Mouse (Mus musculus) limb, embryonic 14.5 days (tissue): Measurements from ENCODE around the gene Wdr11. TPM values are rescaled to one million over a fixed set of nuclear protein-coding genes. Genes with fewer than 3 reads are reported as not detected.

Source experiments
- ATAC-seq: fragments of 200-750 bp; cut with Nextera tagmentation; 2 replicates; pipeline ENCODE4 v1.8.0; 2017; ENCODE audit warnings: low read depth, moderate number of reproducible peaks, moderate TSS enrichment; ENCODE audit not compliant: low FRiP score
- DNase-seq: peaks from one replicate; pipeline ENCODE4 v3.0.0-alpha.2; 2015; ENCODE audit warnings: low spot score
- H3K27ac ChIP-seq: fragments of 300-500 bp; sonication (generic); replicated peaks from 2 replicates; pipeline ENCODE4 v1.5.1; 2014; ENCODE audit warnings: low read depth, mild to moderate bottlenecking, low read length, moderate library complexity, mixed read lengths
- H3K27me3 ChIP-seq: fragments of 300-500 bp; sonication (generic); 2 replicates; pipeline ENCODE4 v1.6.1; 2014; ENCODE audit warnings: low read length, mixed read lengths; ENCODE audit not compliant: control insufficient read depth, insufficient read depth
- H3K36me3 ChIP-seq: fragments of 300-500 bp; sonication (generic); 2 replicates; pipeline ENCODE4 v1.6.1; 2014; ENCODE audit warnings: mild to moderate bottlenecking, low read length, moderate library complexity, mixed read lengths; ENCODE audit not compliant: control insufficient read depth, insufficient read depth
- H3K4me1 ChIP-seq: fragments of 300-500 bp; sonication (generic); 2 replicates; pipeline ENCODE4 v1.6.1; 2014; ENCODE audit warnings: antibody characterized with exemption, low read length, mixed read lengths; ENCODE audit not compliant: control insufficient read depth, insufficient read depth
- H3K4me2 ChIP-seq: fragments of 300-500 bp; sonication (generic); replicated peaks from 2 replicates; pipeline ENCODE4 v1.6.1; 2014; ENCODE audit warnings: low read depth, mild to moderate bottlenecking, low read length, moderate library complexity; ENCODE audit not compliant: severe bottlenecking
- H3K4me3 ChIP-seq: fragments of 300-500 bp; sonication (generic); replicated peaks from 2 replicates; pipeline ENCODE4 v1.5.1; 2014; ENCODE audit warnings: low read length
- H3K9ac ChIP-seq: fragments of 300-500 bp; sonication (generic); 2 replicates; pipeline ENCODE4 v1.6.1; 2014; ENCODE audit warnings: mild to moderate bottlenecking, low read depth, low read length, moderate library complexity; ENCODE audit not compliant: severe bottlenecking
- H3K9me3 ChIP-seq: fragments of 300-500 bp; sonication (generic); 2 replicates; pipeline ENCODE4 v1.6.1; 2016; ENCODE audit warnings: low read length; ENCODE audit not compliant: control insufficient read depth
- POLR2A ChIP-seq: fragments of 200-500 bp; IDR thresholded peaks from 2 replicates; pipeline ENCODE4 v1.8.0; 2012; ENCODE audit warnings: inconsistent platforms, mild to moderate bottlenecking, moderate library complexity, borderline replicate concordance; ENCODE audit not compliant: insufficient read depth, insufficient read length; ENCODE audit errors: extremely low read depth
- WGBS: fragments of 180-500 bp; shearing (Covaris S2); extraction: QIAGEN DNeasy Blood & Tissue Kit; methylation state at CpG from one replicate; pipeline ENCODE4 v1.1.7; 2014; 5-methylcytosine and 5-hydroxymethylcytosine counted together
- polyA plus RNA-seq, 2 experiments: library from polyadenylated mRNA; depleted of rRNA in 1 of 2; stranded (reverse) in 1 of 2; unstranded in 1 of 2; fragments of >200 nt; fragmentation: Nextera tagmentation in 1 of 2; extraction: Ambion mirVana in 1 of 2; gene quantifications; 2 replicates each; pipeline versions ENCODE4 v1.2.1 to v1.2.3; 2012 to 2014

Wdr11 gene
- polyA plus RNA-seq, 2 experiments = 38.1 to 47.0 TPM

GRCm38 (mm10) chr7:129665921-129666320 lies 74.3 kb downstream of the Wdr11 start:
- DNase-seq = no peak
- no peak overlapping the region for H3K9ac ChIP-seq
- H3K27ac ChIP-seq = no peak overlapping the region
- H3K4me1 ChIP-seq = peaks cover 29% of the 10 kb centered on the region
- H3K4me3 ChIP-seq = no peak overlapping the region
- WGBS = 67% methylated on average over 6 of the region's 6 CpGs
- H3K4me2 ChIP-seq = no peak overlapping the region
- H3K36me3 ChIP-seq = no peaks in the 10 kb centered on the region
- H3K9me3 ChIP-seq = no peaks in the 10 kb centered on the region
- no peak for ATAC-seq
- no peaks in the 10 kb centered on the region for H3K27me3 ChIP-seq
- no peak for TF ChIP-seq POLR2A

GRCm38 (mm10) chr7:129666526-129666925 lies 74.9 kb downstream of the Wdr11 start:
- 69% methylated on average over 2 of the region's 2 CpGs for WGBS
- Histone ChIP-seq H3K4me2 (no peak overlapping the region), H3K36me3 (no peaks in the 10 kb centered on the region), H3K4me1 (peaks cover 29% of the 10 kb centered on the region), H3K27me3 (no peaks in the 10 kb centered on the region), H3K9ac (no peak overlapping the region), H3K4me3 (no peak overlapping the region), H3K9me3 (no peaks in the 10 kb centered on the region), H3K27ac (no peak overlapping the region)
- no peak for TF ChIP-seq POLR2A
- DNase-seq (no peak), ATAC-seq (no peak)

GRCm38 (mm10) chr7:129670280-129670679 lies 78.6 kb downstream of the Wdr11 start:
- H3K9me3 ChIP-seq = no peaks in the 10 kb centered on the region
- 45% methylated on average over 10 of the region's 10 CpGs for WGBS
- no peak overlapping the region for H3K9ac ChIP-seq
- H3K27me3 ChIP-seq = no peaks in the 10 kb centered on the region
- ATAC-seq = no peak
- no peaks in the 10 kb centered on the region for H3K36me3 ChIP-seq
- DNase-seq = no peak
- TF ChIP-seq POLR2A = no peak
- H3K27ac ChIP-seq = no peak overlapping the region
- H3K4me3 ChIP-seq = no peak overlapping the region
- H3K4me2 ChIP-seq = no peak overlapping the region
- H3K4me1 ChIP-seq = peaks cover 7% of the 10 kb centered on the region; the same call in 1 of the 2 replicates

GRCm38 (mm10) chr7:129671675-129672651 lies 80.3 kb downstream of the Wdr11 start:
- Histone ChIP-seq H3K9me3 (no peaks in the 10 kb centered on the region), H3K4me3 (no peak overlapping the region), H3K27ac (no peak overlapping the region), H3K9ac (no peak overlapping the region), H3K36me3 (no peaks in the 10 kb centered on the region), H3K27me3 (no peaks in the 10 kb centered on the region), H3K4me1 (peaks cover 4% of the 10 kb centered on the region; the same call in 1 of the 2 replicates), H3K4me2 (no peak overlapping the region)
- no peak for DNase-seq
- whole genome bisulfite sequencing = 78% methylated on average over 18 of the region's 18 CpGs
- ATAC-seq = no peak
- no peak for TF ChIP-seq POLR2A

- 90% methylated on average over 9 of the region's 9 CpGs for whole genome bisulfite sequencing
- ATAC-seq = no peak
Observed at GRCm38 (mm10) chr7:129673776-129674175, 82.1 kb downstream of the Wdr11 start.

More at GRCm38 (mm10) chr7:129673776-129674175, 82.1 kb downstream of the Wdr11 start:
- no peaks in the 10 kb centered on the region for H3K9me3 ChIP-seq
- H3K4me2 ChIP-seq = no peak overlapping the region
- DNase-seq = no peak
- no peaks in the 10 kb centered on the region for H3K36me3 ChIP-seq
- no peak overlapping the region for H3K4me3 ChIP-seq
- no peak overlapping the region for H3K27ac ChIP-seq
- H3K9ac ChIP-seq = no peak overlapping the region
- H3K27me3 ChIP-seq = no peaks in the 10 kb centered on the region
- no peak for TF ChIP-seq POLR2A
- H3K4me1 ChIP-seq = peaks cover 14% of the 10 kb centered on the region
